Mouse (Mus musculus) lung, postnatal 36 days (tissue): ENCODE data around the gene Rtel1.

Experiments used
- DNase-seq: peaks from one replicate; pipeline ENCODE4 v3.0.0; 2022; ENCODE audit warnings: mixed read lengths

Rtel1 gene

DNA sequence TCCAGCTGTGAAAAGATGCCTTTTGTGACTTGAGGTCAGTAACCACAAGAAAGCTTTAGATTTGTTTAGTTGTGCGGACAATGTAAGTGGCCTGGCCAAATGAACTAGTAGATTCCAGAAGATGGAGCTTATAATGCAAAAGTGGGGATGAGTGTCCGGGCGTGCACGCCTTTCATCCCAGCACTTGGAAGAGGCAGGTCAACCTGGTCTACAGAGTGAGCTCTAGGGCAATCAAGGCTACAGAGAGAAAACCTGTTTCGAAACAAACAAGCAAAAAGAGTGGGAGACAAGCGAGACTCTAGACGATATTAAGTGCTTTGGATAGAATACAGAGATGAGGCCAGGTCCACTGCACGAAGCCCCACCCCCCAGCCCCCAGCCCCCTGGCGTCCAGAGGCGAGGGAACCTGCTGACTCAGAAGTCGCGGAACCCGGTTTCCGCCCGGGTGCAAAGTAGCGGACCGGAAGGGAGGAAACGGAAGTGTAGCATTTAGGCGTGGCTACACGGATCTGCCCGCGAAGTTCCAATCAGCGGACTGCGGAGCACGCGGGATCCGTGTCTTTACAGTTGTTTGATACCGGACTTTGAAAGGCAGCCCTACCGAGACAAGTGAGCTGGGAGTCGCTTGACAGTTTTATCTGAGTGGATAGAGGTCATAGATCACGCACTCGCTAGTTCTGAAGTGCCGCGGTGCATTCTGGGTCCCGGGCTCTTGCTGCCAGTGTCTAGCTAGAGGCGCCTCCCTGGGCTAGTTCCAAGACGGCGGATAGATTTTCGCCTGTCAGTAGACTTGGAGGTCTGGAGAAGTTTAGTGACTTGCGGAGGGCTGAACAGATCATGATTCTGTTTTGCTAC, at the start of gene Rtel1:
Gene Rtel1 (plus strand): TSS at position 492 of the 855 bp plus-strand sequence.
- DNase-seq, result peak; percentile 87

DNA sequence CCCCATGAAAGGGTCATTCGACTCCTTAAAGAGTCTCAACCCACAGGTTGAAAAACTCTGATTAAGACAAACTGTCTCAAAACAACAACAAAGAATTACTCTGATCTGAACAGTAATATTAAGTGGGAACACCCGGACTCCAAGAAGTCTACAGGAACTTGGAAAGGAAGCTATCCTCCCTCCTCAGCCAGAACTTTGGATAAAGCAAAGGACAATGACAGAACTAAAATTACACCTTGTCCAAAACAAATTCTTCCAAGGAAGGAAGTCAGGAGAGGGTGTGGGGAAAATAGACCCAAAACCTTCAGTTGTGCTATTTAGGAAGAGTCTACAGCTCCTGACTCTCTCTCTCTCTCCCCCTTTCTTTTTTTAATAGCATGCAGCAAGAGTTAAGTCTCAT, 47.4 kb upstream of the Rtel1 start:
- DNase-seq, result peak; percentile 13

- DNase-seq, result no peak
Measured at GRCm38 (mm10) chr2:181273829-181274228, 45.7 kb upstream of the Rtel1 start.

GRCm38 (mm10) chr2:181274639-181275038, 44.9 kb upstream of the Rtel1 start:
- DNase-seq, result no peak

- DNase-seq, result peak; percentile 82
Measured at GRCm38 (mm10) chr2:181276766-181277165, 42.8 kb upstream of the Rtel1 start.

DNA sequence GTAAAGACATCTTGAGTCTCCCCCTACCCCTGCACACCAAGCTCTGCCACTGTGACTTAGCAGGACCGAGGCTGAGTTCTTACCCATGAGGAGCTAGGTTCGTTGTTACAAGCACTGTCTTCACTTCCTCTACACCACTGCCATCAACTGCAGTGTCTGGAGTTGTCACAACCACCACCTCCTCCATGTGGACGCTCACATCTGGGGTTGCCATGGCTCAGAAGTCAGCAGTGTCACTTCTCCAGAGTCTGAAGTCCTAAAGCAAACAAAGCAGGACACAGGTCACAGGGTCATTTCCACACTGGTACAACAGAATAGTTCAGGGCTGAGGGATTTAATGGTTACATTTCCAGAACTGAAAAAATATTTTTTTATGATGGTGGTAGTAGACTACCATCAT, 41.7 kb upstream of the Rtel1 start:
- DNase-seq, result peak; percentile 8

- DNase-seq, result no peak
Measured at GRCm38 (mm10) chr2:181279968-181280367, 39.6 kb upstream of the Rtel1 start.

- no peak for DNase-seq
Measured at GRCm38 (mm10) chr2:181286629-181287337, 32.8 kb upstream of the Rtel1 start.

- peak; percentile 80 for DNase-seq
Measured at GRCm38 (mm10) chr2:181287338-181287957, 32.1 kb upstream of the Rtel1 start.

GRCm38 (mm10) chr2:181287958-181288350, 31.6 kb upstream of the Rtel1 start, which contains the start of gene Gmeb2:
Gene Gmeb2, minus strand, starts transcription at chr2:181288035.
- peak; percentile 97 for DNase-seq

GRCm38 (mm10) chr2:181288691-181289090, 30.8 kb upstream of the Rtel1 start:
- no peak for DNase-seq

DNA sequence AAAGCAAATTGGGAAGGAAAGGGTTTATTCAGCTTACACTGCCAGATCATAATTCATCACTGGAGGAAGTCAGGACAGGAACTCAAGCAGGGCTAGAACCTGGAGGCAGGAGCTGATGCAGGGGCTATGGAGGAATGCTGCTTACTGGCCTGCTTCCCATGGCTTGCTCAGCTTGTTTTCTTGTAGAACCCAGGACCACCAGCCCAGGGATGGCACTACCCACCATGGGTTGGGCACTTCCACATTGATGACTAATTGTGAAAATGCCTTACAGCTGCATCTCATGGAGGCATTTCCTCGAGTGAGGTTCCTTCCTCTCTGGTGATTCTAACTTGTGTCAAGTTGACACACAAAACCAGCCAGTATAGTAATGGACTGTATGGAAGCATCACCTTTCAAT, 28.6 kb upstream of the Rtel1 start:
- DNase-seq, result no peak

GRCm38 (mm10) chr2:181302041-181302440, 17.5 kb upstream of the Rtel1 start:
- peak; percentile 8 for DNase-seq

- DNase-seq, result peak; percentile 28
Measured at GRCm38 (mm10) chr2:181304944-181305343, 14.6 kb upstream of the Rtel1 start.

GRCm38 (mm10) chr2:181307144-181307804, 12.3 kb upstream of the Rtel1 start:
- peak; percentile 78 for DNase-seq

DNA sequence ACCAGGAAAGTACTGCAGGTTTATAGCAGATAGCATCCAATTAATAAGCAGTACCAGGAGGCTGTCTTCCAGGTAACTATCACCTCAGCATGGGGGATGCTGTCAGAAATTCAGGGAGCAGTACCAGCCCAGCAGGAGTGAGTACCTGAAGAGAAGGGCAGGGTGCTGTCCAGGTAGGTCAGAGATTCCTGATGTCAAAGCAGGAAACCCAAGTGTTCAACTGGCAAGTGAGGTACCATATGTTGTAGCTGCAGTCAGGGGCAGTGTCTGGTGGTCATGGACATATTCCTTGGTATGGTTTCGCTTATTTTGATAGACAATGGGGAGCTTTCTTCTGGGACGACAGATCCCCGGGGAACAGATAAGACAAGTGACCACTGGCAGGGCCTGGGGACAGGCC, 7.1 kb upstream of the Rtel1 start:
- no peak for DNase-seq

GRCm38 (mm10) chr2:181313006-181313343, 6.6 kb upstream of the Rtel1 start:
- DNase-seq, result no peak

GRCm38 (mm10) chr2:181313344-181314079, 6.0 kb upstream of the Rtel1 start:
- no peak for DNase-seq

DNA sequence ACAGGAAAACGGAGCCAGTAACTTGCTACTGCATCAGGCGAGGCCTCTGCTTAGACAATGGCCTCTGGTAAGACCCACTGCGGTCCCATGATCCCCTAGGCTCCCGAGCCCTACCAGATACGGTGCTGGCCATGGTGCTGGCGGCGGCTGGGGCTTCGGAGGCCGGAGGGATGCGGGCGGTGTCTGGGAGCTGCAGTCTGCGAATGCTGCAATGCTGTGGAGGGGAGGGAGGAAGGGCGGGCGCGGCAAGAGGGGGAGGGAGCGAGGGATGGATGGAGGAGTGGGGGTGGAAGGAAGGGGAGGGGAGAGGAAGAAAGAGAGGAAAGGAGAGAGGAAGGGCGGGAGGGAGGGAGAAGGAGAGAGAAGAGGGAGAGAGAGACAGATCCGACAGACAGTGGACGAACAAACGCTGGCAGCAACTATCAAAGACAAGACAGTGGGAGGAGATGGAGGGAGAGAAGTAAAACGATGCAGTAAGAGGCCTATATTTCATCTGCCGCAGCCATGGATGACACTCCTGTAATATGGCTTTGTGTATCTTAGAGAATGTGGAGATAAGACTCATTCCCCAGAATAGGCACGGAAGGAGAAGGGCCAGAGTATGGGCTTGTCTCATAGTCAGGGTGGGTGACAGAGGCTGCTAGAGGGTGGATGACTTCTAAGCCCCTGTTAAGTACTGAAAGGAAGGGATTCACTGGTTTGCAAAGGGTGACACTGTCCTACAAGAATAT, 5.3 kb upstream of the Rtel1 start, which contains the start of gene Stmn3:
Gene Stmn3 (minus strand): TSS at position 421 of the 731 bp plus-strand sequence.
- DNase-seq, result peak; percentile 10

- no peak for DNase-seq
Measured at GRCm38 (mm10) chr2:181320103-181320499, 562 bp downstream of the Rtel1 start.

DNA sequence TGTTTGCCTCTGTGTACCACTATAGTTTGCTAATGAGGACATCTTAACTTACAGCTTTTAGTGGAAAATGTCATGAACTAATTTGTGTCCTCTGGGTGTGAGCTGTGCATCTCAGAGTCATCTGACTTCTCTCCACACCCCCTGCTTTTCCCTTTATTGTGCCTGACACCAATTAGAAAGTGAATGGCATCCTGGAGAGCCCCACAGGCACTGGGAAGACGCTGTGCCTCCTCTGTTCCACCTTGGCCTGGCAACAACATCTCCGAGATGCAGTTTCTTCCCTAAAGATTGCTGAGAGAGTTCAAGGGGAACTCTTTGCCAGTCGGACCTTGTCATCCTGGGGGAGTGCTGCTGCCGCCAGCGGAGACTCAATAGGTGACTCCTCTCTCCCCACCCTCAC, 2.6 kb downstream of the Rtel1 start:
- no peak for DNase-seq

GRCm38 (mm10) chr2:181326098-181326497, 6.6 kb downstream of the Rtel1 start:
- DNase-seq, result no peak
